Mouse (Mus musculus) regulatory T cell (primary cell): ENCODE measurements around the gene Olfr314.
"Not testable (repeated sequence)": the region's sequence is repeated elsewhere in the genome, so short reads cannot be mapped to it uniquely, and the experiment has no call there.

Source experiments
- in situ Hi-C: fragments of 300-600 bp; cut with MboI, MseI; formaldehyde crosslinking; loops from one replicate; pipeline ENCODE4 v1.15.1; 2025; ENCODE audit warnings: high pct_unique_total_duplicates

The Olfr314 gene

GRCm38 (mm10) chr11:58782480-58783089 lies at the start of gene Olfr314:
Gene Olfr314 (plus strand): TSS chr11:58782952.
- in situ Hi-C loops = no loop called here

GRCm38 (mm10) chr11:58733372-58733771 lies 49.4 kb upstream of the Olfr314 start:
- in situ Hi-C loops = no loop called here

GRCm38 (mm10) chr11:58738792-58739262 lies 43.9 kb upstream of the Olfr314 start, which contains the start of gene Olfr317:
Gene Olfr317 (minus strand): TSS chr11:58739212.
- in situ Hi-C loops = no loop called here

- in situ Hi-C loops = not testable (repeated sequence)
Measured at GRCm38 (mm10) chr11:58751096-58751495, 31.7 kb upstream of the Olfr314 start.

GRCm38 (mm10) chr11:58752434-58752833 lies 30.3 kb upstream of the Olfr314 start, which contains the start of gene Olfr316:
Gene Olfr316 (plus strand): TSS chr11:58752734.
- in situ Hi-C loops = no loop called here

- in situ Hi-C loops = no loop called here
Measured at GRCm38 (mm10) chr11:58772888-58773287, 9.9 kb upstream of the Olfr314 start, which contains the start of gene Olfr315. Gene Olfr315 (plus strand): TSS chr11:58773188.

- in situ Hi-C loops = no loop called here
Measured at GRCm38 (mm10) chr11:58784182-58784581, 1.4 kb downstream of the Olfr314 start.

- in situ Hi-C loops = no loop called here
Measured at GRCm38 (mm10) chr11:58787651-58788050, 4.9 kb downstream of the Olfr314 start.

- in situ Hi-C loops = no loop called here
Measured at GRCm38 (mm10) chr11:58788346-58788745, 5.6 kb downstream of the Olfr314 start.

GRCm38 (mm10) chr11:58789532-58789931 lies 6.8 kb downstream of the Olfr314 start:
- in situ Hi-C loops = no loop called here

GRCm38 (mm10) chr11:58790053-58790452 lies 7.3 kb downstream of the Olfr314 start:
- in situ Hi-C loops = no loop called here

- in situ Hi-C loops = no loop called here
Measured at GRCm38 (mm10) chr11:58790646-58791045, 7.9 kb downstream of the Olfr314 start.

- in situ Hi-C loops = no loop called here
Measured at GRCm38 (mm10) chr11:58795856-58796255, 13.1 kb downstream of the Olfr314 start.

GRCm38 (mm10) chr11:58796850-58797249 lies 14.1 kb downstream of the Olfr314 start:
- in situ Hi-C loops = no loop called here

GRCm38 (mm10) chr11:58799747-58800146 lies 17.0 kb downstream of the Olfr314 start:
- in situ Hi-C loops = no loop called here

- in situ Hi-C loops = no loop called here
Measured at GRCm38 (mm10) chr11:58801558-58802228, 18.9 kb downstream of the Olfr314 start, which contains the start of gene Fam183b. Gene Fam183b (minus strand): TSS chr11:58801960.

- in situ Hi-C loops = no loop called here
Measured at GRCm38 (mm10) chr11:58803871-58804270, 21.1 kb downstream of the Olfr314 start.

GRCm38 (mm10) chr11:58804393-58804792 lies 21.6 kb downstream of the Olfr314 start:
- in situ Hi-C loops = no loop called here

- in situ Hi-C loops = no loop called here
Measured at GRCm38 (mm10) chr11:58812001-58812400, 29.2 kb downstream of the Olfr314 start.

- in situ Hi-C loops = not testable (repeated sequence)
Measured at GRCm38 (mm10) chr11:58814700-58815099, 31.9 kb downstream of the Olfr314 start, which contains the start of gene Olfr313. Gene Olfr313 (plus strand): TSS chr11:58815000.

GRCm38 (mm10) chr11:58815676-58816075 lies 32.9 kb downstream of the Olfr314 start:
- in situ Hi-C loops = no loop called here

- in situ Hi-C loops = not testable (repeated sequence)
Measured at GRCm38 (mm10) chr11:58828937-58829336, 46.2 kb downstream of the Olfr314 start, which contains the start of gene Olfr312. Gene Olfr312 (plus strand): TSS chr11:58829237.

- in situ Hi-C loops = no loop called here
Measured at GRCm38 (mm10) chr11:58829764-58830163, 47.0 kb downstream of the Olfr314 start.
